Mouse (Mus musculus) monocyte, adult 2 months (primary cell): Measurements from ENCODE around the gene As3mt.

ENCODE experiments used
- DNase-seq, 2 experiments: peaks; one replicate each; pipeline ENCODE4 v3.0.0; 2022; ENCODE audit warnings: low spot score in 2 of 2, low read depth in 1 of 2

As3mt gene

DNA sequence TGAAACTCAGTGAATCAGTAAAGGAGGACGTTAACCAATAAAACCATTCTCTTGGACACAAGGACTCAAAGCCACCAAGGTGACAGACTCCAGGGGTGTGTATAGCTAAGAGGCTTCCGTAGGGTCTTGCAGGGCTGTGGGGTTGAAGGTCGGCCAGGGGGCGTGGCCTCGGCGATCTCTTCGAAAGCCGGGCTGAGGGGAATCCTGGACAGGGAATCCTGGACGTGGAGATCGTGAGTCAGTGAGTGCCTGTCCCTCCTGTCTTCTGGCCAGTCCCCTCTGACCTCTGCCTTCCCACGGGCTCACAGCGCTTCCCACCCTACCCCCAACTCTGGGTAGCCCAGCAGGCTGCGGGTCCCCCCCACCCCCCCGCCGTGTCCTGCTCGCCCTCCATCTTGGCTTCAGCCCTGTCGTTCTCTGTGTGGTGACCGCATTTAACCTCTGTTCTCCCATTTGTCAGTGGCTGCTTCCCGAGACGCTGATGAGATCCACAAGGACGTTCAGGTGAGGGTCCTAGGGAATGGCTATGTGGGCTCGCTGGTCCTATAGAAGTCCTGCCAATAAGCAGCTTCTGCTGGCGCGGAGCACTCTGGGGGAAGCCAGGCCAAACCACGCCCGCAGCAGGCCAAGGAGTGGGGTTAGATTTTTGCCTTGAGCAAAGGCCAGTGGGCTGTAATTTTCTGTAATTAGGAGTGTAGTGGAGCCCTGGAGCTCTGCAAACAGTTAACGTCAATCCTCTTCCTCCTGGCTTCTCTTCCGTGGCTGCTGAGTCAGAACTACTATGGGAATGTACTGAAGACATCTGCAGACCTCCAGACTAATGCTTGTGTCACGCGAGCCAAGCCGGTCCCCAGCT, at the start of gene As3mt:
Gene As3mt, plus strand, starts transcription at position 163 of the 856 bp plus-strand sequence.
- peak in 1 of 2 experiments; percentile 44 for DNase-seq

DNA sequence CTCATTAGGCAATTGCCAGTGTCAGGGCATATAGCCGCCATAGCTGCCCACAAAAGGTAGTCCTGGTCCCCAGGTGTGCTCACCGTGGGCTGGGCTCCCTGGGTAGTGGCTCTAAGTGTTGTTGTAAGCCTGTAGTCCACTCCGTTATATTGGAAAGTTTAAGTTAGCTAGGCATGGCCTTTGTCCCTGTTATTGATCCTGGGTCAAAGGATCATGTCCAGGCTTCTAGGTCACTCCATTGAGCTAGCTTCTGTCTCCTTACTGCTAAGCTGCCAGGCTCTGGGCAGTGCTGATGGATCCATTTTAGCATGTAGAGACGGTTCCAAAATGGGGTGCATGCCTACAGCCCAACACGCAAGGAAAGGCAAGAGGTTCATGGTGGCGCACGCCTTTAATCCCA, 48.9 kb upstream of the As3mt start:
- DNase-seq: no peak

DNA sequence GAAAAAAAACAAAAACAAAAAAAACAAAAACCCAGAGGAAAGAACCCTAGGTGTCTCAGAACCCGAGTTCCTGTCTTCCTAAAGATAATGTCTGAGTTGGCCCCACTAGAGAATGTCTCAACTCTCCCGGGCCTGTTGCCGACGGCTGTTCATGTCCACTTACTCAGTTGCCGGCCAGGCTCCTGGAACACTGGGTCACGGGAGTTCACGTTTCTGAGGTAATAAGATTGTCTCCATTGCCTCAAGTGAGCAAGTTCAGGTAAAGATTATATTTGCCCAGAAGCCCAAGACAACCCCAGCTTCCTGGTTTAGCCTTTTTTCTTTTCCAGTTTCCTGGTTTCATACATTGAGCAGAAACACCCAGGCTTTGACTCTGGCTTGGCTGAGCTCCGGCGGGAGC, 48.4 kb upstream of the As3mt start:
- no peak for DNase-seq

DNA sequence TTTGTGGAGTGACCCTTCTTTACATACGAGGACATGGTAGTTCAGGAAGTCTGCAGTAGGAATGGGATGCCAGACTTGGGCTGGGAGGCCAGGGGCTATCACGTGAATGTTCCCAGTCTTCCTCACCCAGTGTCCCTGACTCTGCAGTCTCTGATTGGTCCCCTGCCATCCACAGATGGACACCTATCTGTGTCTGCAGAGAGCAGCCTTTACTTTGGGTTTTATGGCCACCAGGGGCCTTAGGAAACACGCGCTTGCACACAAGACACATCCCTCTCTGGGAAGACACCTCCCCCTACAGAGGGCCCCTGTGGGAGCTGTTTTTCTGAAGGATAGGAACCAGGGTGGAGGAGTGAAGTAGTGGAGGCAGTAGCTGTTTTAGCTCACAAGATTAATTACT, 45.7 kb upstream of the As3mt start:
- DNase-seq: no peak

DNA sequence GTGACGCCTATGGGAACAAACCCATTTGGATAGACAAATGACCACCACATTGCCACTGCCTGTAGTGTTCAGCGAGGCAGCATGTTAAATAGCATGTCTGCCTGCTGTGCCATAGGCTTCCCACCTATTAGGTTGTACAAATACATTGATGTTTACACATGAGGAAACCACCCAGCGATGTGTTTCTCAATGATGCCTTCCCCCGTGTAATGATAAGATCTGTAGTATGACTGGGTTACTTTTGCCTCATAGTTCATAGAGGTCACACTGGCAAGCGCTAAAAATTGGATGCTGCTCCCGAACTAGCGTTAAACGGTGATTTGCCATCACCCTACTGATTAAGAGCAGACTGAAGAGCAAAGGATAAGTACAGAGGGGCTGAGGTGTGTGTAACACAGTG, 45.0 kb upstream of the As3mt start:
- no peak for DNase-seq

DNA sequence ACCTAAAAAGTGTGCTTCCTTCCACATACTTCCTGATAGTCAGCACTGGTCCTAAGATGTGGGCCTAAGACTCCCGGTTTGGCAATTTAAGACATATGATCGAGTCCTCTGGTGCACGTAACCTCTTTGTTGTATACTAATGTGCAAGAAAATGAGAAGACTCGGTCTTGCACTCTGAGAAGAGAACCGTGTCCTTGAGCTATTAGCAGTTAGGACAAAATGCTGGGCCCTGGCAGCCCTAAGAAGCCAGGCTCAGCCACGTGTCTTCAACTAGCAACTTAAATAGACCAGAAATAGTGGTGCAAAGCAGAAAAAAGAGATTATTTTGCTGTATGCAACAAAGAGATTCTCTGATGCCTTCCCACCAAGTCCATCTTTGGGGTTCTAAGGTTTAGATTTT, 44.5 kb upstream of the As3mt start:
- DNase-seq: no peak

DNA sequence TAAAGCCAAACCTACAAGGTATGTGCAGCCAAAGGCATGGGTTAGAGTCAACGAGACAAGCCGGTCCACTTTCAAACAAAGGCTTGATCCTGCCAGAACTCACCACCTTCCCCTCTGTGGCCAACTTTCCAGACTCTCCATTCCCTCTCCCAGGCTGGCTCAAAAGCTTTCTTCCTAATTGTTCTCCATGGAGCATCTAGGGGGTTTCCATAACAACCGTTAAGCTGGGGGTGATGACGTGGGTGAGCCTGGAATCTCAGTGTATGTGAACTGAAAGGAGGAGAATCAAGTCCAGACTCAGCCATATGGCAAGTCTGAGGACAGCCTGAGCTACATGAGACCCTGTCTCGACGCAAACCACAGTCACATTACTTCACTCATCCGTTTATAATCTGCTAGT, 41.8 kb upstream of the As3mt start:
- no peak for DNase-seq

DNA sequence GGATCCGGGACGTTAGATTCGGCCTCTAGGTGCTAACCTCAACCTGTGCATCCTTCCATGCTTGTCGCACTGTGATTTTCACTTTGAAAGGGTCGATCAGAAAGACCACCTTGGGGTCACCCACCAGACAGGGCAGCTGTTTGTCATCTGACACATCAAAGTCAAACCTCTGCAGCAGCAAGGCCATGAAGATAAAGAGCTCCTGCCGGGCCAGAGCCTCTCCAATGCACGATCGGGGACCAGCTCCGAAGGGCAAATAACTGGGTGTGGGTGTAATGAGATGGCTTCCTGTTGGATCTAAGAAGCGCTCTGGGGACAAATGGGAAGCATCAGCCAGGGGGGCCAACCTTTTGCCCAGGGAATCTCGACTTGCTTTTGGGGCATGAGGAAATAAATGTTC, 40.0 kb upstream of the As3mt start:
- DNase-seq: no peak

DNA sequence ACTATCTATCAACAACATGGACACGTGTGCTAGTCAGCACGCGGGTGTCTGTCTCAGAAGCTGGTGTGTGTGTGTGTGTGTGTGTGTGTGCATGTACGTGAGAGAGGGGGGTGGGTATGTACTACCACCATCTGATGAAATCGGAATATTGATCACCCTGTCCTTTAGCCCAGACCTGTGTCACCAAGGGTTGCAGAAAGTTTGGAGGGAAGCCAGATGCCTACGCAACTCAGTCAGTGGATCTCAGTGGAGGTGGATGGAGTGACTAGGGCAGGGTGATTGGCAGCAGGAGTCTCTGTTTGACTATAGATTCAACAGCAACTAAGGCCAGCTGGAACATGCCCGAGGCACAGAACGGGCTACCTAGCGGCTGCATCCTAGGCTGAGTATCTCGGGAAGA, 39.0 kb upstream of the As3mt start:
- no peak for DNase-seq

DNA sequence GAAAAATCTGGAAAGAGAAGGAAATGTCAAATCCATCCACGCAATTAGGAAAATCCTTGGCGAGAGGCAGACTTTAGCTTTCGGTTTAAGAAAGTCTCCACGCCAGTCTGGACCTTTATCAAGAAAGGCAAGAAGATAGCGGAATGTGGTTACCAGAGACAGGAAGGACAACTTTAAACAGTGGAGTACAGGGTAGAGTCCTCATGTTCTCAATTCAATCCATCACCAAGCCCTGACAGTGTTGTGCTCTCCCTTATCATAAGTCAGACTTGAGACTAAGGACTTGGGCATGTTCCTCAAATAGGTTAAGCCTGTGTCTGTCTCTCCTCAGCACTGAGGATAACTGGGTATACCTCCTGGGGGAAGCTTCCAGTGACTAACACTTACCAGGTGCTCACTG, 37.5 kb upstream of the As3mt start:
- DNase-seq: no peak

DNA sequence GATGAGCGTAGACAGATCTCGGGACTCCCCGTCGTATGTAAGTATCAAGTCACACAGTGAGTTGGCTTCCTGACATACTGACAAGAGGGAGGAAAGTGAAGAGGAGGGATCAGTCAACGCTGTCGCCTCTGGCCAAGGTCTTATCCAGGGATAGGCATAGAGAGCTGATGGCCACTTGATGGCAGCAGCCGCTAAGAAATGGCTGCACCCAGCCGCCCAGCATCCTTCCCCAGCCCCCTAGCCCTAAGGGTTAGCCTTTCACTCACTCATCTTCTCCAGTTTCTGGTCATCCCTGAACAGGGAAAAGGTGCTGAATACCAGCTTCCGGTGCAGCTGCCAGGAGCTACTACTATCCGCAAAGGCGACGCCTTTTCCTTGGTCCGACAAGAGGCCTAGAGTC, 36.6 kb upstream of the As3mt start:
- DNase-seq: no peak

DNA sequence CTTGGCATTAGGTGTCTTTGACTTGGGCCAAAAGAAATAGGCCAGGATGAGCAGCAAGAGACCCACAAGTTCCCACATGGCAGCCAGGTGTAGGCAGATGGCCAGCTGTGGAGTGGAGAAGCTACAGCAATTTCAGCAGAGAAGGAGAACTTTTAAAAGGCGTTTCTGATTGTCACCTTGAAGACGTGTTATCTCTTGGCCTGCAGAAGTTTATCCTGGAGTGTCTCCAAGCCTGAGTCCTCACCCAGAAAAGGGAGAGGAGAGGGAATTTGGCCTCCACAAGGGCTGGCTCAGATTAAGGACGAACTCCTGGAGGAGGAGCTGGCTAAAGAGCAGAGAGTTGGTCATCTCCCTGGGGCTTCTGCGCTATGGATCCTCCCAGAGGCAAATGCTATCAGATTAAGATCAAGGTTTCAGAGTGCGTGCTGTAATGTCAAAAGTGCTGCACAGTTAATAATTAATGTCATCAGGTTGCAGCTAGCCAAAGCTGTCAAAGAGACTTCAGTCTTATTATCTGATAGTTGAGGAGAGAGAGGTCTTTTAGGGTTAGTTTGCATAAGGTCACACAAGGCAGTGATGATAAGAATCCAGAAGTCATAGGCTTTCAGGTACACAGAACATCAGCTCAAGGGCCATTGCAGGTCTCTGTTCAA, 34.4 kb upstream of the As3mt start, which contains the start of gene Cyp17a1:
Gene Cyp17a1, minus strand, starts transcription at position 407 of the 653 bp plus-strand sequence.
- no peak for DNase-seq

DNA sequence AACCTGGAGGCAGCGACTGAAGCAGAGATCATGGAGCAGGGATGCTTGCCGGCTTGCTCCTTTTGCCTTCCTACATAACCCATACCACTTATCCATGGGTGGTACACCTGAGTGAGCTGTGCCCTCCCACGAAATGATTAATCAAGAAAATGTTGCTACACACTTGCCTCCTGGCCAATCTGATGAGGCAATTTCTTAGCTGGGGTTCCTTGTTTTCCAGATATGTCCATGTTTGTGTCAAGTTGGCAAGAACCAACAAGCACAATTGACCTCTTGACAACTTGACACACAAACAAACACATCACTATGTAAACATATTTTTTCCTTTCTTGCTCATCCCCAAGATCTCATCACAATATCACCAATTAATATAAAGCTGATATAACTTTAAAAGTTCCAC, 31.6 kb upstream of the As3mt start:
- DNase-seq: no peak

DNA sequence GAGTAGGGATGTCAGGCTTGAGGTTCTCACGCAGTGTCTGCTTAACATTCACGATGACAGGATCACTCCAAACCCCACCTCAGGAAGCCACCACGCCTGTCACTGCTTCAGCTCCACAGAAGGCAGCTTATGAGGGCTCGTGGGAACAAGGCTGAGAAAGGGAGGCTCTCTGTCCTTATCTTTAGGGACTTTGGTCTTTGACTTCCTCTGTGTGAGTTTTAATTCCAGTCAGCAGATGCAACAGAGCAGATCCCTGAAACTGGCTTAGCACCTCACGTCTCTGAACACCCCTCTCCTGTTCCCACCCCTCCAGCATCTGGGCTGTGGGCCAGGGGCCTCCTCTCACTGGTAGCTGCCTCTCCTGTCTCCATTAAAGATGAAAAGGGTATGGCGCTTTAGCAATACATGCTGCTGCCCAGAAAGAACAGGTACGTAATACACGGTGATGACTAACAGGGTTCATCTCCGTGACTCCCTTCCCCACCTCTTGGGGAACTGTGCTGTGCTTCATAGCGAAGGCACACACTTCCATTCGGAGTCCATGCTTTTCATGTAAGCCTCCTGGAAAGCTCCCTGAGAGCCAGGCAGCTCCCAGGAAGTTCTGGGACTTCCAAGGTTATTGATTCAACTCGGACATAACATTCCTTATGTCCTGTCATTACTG, 27.4 kb upstream of the As3mt start:
- no peak for DNase-seq

DNA sequence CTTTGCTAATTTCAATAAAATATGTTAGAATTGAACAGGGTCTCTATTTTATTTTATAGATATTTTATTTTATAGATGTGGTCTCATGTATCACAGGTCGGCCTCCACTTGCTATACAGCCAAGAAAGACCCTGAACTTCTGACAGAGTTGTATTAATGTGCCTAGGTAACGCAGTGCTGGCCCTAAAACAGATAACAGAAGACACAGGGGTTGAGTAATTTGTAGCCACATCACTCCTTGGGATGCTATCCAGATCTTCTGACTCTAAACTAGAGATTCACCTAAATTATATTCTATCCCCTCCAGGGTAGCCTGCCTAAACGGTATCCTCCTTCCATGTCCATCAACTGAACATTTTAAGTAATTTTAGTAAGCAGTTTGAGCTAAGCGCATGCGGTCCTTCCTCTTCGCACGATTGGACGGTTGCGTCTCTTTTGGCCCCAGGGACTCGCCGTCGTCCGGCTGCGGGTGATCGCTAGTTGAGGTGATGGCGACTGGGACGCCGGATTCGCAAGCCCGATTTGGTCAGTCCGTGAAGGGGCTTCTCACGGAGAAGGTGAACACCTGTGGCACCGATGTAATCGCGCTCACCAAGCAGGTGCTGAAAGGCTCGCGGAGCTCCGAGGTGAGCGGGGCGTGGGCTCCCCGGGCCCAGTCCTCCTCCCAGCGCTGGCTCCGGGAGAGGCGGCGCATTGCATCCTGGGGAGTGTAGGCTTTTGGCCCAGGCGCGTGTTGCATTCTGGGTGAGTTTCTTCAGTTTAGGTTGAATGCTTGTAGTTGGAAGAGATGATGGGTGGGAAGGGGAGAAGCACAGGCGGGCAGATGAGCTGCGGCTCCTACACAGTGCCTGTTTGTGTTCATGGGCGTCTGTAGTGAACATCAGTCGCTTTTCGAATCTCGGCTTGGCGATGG, 17.5 kb upstream of the As3mt start, which contains the start of gene Borcs7:
Gene Borcs7, plus strand, starts transcription at position 447 of the 913 bp plus-strand sequence.
- DNase-seq: peak; percentile 55 to 66

DNA sequence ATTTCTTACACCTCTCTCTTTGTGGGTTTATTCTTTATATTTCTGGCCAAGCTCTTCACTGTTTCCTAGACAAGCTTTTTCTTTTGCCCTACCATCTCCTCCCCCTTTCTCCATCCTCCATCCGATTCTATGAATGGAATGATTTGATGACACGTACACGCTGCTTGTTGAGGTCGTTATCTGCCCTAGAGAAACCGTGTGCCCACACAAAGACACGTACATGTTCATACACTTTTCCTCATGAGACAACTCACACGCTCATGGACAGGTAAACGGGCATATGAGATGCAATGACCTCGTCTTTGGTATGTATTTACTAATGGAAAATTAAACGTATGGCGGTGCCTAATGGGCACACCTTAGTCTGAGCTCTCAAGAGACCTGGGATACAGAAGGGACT, 16.9 kb upstream of the As3mt start:
- no peak for DNase-seq

DNA sequence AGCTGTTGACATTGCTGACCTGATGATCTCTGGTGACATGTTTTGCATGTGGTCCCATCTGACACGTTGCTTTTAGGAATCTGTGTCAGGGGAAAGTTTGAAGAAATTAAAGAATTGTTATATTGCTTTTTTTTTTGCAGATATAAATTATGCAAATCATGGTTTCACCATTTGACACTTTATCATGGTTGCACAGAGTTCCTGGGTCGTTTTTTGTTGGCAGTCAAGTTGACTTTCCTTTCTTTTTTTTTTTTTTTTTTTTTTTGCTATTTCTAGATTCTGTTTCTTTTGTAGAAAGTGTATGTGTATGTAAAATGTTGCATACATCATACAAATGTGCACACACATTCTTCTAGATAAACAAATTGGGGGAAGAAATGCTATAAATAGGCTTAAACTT, 16.2 kb upstream of the As3mt start:
- DNase-seq: no peak

DNA sequence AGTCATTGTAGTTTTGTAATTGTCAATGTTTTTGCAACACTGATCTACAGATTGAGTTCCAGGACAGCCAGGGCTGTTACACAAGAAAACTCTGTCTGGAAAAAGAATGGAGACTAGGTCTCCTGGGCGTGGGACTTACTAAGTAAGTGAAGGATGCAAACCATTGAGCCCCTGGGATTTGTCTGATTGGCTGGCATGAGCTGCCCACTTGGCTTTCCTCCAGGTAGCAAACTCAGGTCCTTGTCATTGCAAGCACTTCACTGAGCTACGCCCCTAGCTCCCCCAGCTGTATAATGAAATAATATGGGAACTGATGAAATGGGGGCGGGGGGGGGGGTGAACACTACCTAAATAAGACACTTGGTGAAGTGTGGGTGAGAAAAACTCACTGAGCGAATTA, 14.1 kb upstream of the As3mt start:
- DNase-seq: no peak

DNA sequence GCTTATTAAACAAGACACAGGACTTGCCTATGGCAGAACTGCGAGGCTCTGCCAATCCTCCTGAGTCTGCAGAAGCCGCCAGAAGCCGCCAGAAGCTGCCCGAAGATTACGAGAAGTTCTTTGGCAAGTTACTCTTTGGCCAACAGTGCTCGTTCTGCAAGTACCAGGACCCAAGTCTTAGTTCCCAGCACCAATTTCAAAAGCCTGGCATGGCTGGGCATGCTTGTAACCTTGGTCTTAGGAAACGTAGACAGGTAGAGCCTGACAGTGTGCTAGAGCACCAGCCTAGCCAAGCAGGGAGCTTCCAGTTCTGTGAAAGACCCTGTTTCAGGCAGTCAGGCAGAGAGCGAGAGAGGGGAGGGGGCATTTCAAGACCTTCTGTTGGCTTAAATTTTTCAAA, 10.8 kb upstream of the As3mt start:
- DNase-seq: no peak

DNA sequence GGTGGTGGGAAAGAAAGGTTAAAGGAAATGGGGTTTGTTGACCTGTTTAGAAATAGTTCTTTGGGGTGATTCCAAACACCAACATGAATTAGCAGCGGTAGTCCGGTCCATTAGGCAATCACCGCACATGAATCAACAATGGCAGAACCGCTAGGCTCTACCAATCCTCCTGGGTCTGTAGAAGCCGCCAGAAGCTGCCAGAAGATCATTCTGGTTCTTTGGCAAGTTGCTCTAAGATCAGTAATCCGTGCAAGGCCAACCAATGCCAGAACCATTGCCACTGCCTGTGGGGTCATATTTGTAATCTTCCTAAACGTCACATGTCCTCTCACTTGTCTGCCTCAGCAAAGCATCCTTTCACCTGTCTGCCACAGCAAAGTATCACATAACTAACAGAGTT, 10.3 kb upstream of the As3mt start:
- no peak for DNase-seq
